Mouse (Mus musculus) thymus, adult 2 months (tissue): Measurements from ENCODE around the gene Mitf. TPM values are rescaled to one million over a fixed set of nuclear protein-coding genes. Genes with fewer than 3 reads are reported as not detected.

Experiments used
- DNase-seq: peaks from one replicate; pipeline ENCODE4 v3.0.0; 2021
- H3K27ac ChIP-seq: fragments of 200-500 bp; 2 replicates; pipeline ENCODE4 v1.5.1; 2012; ENCODE audit warnings: low read length, control low read depth; ENCODE audit not compliant: control insufficient read depth, insufficient read depth
- H3K27me3 ChIP-seq: fragments of 200-500 bp; 2 replicates; pipeline ENCODE4 v1.6.1; 2012; ENCODE audit warnings: mild to moderate bottlenecking, low read length, moderate library complexity, mixed read lengths; ENCODE audit not compliant: control insufficient read depth, insufficient read depth
- H3K36me3 ChIP-seq: fragments of 200-500 bp; 2 replicates; pipeline ENCODE4 v1.6.1; 2012; ENCODE audit warnings: mild to moderate bottlenecking, low read length, moderate library complexity; ENCODE audit not compliant: control insufficient read depth, insufficient read depth
- H3K4me1 ChIP-seq: fragments of 200-500 bp; replicated peaks from 2 replicates; pipeline ENCODE4 v1.6.1; 2012; ENCODE audit warnings: low read length; ENCODE audit not compliant: control insufficient read depth, insufficient read depth
- H3K4me3 ChIP-seq: fragments of 200-500 bp; 2 replicates; pipeline ENCODE4 v1.5.1; 2012; ENCODE audit warnings: mild to moderate bottlenecking, low read length, control low read depth, moderate library complexity; ENCODE audit not compliant: control insufficient read depth, insufficient read depth
- CTCF ChIP-seq: fragments of 200-500 bp; IDR thresholded peaks from 2 replicates; pipeline ENCODE4 v1.5.1; 2012; ENCODE audit warnings: mild to moderate bottlenecking, control low read depth, low read length, moderate library complexity, borderline replicate concordance; ENCODE audit not compliant: control insufficient read depth, poor library complexity, insufficient read depth; ENCODE audit errors: extremely low read depth
- POLR2A ChIP-seq: fragments of 200-500 bp; IDR thresholded peaks from 2 replicates; pipeline ENCODE4 v1.6.1; 2012; ENCODE audit warnings: mild to moderate bottlenecking, low read length, control low read depth, moderate library complexity; ENCODE audit not compliant: control insufficient read depth, poor library complexity, insufficient read depth; ENCODE audit errors: extremely low read depth
- WGBS: fragments of 180-500 bp; shearing (Covaris S2); methylation state at CpG from one replicate; pipeline ENCODE4 v1.1.7; 2018; 5-methylcytosine and 5-hydroxymethylcytosine counted together
- polyA plus RNA-seq: library from polyadenylated mRNA; depleted of rRNA; stranded (reverse); fragments of >200 nt; gene quantifications from 2 replicates; pipeline ENCODE4 v1.2.3, GENCODE M21; 2012

The Mitf gene
- polyA plus RNA-seq, 1 experiment, result 4.4 TPM

GRCm38 (mm10) chr6:97818948-97819347, 12.1 kb downstream of the Mitf start:
- DNase-seq, result no peak
- 92% methylated on average over 5 of the region's 5 CpGs for WGBS
- H3K4me3 ChIP-seq, result no peak overlapping the region
- TF ChIP-seq POLR2A (no peak), CTCF (no peak)
- no peak overlapping the region for H3K27ac ChIP-seq
- no peaks in the 10 kb centered on the region for H3K36me3 ChIP-seq
- no peaks in the 10 kb centered on the region for H3K27me3 ChIP-seq
- no peaks in the 10 kb centered on the region for H3K4me1 ChIP-seq

DNA sequence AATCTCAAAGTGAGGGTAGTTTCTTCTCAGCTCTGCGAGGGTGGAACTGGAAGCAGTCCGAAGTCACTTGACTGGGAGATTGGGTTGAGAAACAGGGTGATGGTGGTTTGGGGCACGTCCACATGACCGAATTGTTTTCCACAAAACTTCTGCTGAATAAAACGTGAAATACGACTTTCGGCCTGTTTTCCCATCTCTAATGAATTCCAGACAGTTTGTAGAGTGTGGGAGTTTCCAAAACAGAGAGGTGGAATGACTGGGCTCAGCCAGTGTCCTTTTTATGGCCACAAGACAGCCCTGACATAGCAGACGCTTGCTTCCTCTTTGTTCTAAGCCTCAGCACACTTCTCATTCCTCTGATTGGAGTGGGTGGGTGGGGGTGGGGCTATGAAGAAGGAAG, 13.7 kb downstream of the Mitf start:
- DNase-seq, result no peak
- Histone ChIP-seq H3K27me3 (no peaks in the 10 kb centered on the region), H3K27ac (no peak overlapping the region), H3K4me1 (no peaks in the 10 kb centered on the region), H3K4me3 (no peak overlapping the region), H3K36me3 (no peaks in the 10 kb centered on the region)
- WGBS, result 81% methylated on average over 8 of the region's 8 CpGs
- TF ChIP-seq POLR2A (no peak), CTCF (no peak)

GRCm38 (mm10) chr6:97821811-97822210, 15.0 kb downstream of the Mitf start:
- Histone ChIP-seq H3K36me3 (no peaks in the 10 kb centered on the region), H3K27me3 (no peaks in the 10 kb centered on the region), H3K4me1 (no peaks in the 10 kb centered on the region), H3K4me3 (no peak overlapping the region), H3K27ac (no peak overlapping the region)
- DNase-seq, result no peak
- 97% methylated on average over 7 of the region's 7 CpGs for WGBS
- TF ChIP-seq POLR2A, result no peak
- no peak for TF ChIP-seq CTCF

- TF ChIP-seq CTCF (no peak), POLR2A (no peak)
- H3K4me3 ChIP-seq, result no peak overlapping the region
- 95% methylated on average over 7 of the region's 7 CpGs for WGBS
Observed at GRCm38 (mm10) chr6:97826642-97827275, 19.9 kb downstream of the Mitf start.

DNA sequence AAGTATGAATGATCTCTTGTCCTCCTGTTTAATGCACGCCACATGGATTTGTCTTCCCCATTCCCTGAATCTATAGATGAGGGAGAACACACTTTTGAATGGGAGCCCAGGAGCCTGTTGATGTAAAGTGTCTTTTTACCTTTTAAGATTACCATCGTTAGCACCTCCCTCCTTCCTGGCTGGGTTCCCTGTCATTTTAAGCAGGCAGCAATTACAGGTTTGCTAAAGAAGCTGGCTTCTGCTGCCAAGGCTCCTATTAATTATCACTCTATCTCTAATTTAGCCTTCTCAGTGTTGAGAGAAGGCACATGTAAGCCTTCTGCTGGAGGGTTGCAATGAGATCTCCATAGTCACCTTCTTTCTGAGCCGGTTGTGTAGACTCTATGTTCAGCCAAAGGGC, 21.2 kb downstream of the Mitf start:
- DNase-seq, result no peak
- 91% methylated on average over 3 of the region's 3 CpGs for WGBS
- Histone ChIP-seq H3K4me1 (no peaks in the 10 kb centered on the region), H3K27me3 (no peaks in the 10 kb centered on the region), H3K36me3 (no peaks in the 10 kb centered on the region), H3K4me3 (no peak overlapping the region), H3K27ac (no peak overlapping the region)
- no peak for TF ChIP-seq CTCF
- TF ChIP-seq POLR2A, result no peak

More at GRCm38 (mm10) chr6:97826642-97827275, 19.9 kb downstream of the Mitf start:
- H3K27ac ChIP-seq, result no peak overlapping the region
- H3K36me3 ChIP-seq, result no peaks in the 10 kb centered on the region
- H3K27me3 ChIP-seq, result no peaks in the 10 kb centered on the region
- DNase-seq, result no peak
- H3K4me1 ChIP-seq, result no peaks in the 10 kb centered on the region

DNA sequence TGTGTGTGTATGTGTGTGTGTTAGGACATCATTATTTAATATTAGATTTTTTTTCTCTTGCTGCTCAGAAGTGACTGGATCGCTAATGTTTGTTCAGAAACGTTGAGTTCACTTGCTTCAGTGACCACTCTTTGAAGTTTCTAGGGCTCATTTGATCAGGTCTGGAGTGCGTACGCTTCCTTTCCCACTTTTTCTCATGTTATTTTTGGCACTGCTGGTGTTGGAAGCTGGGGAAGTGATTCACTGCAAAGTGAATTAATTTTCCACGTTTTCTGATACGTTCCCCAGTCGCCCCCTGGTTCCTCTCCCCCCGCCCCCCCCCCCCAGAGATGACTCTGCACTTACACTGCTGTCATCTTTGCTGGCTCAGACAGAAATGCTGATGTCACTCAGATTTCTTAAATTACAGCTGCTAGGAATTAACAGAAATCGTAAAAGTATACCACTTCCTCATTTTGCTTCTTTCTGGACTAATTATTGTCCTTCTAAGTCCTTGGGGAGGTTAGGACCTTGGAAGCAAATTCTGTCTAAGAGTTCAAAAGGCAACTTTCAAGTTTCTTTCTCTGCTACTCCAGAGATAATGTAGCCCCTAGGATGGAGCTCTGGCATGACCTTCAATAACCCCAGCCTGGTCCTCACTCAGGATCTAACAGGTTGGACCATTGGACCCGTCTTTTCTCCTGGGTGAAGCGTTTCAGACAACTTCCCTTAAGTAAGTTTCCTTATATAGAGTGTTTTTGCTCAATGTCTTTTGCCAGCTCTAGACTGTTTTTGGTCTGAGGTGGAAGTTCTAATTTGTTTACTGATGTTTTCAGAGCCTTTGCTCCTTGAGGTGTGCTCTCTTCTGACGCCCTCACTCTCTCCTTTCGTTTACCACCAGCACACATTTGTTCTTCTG, 22.2 kb downstream of the Mitf start:
- Histone ChIP-seq H3K27ac (no peak overlapping the region), H3K4me3 (no peak overlapping the region), H3K4me1 (no peaks in the 10 kb centered on the region), H3K36me3 (no peaks in the 10 kb centered on the region), H3K27me3 (no peaks in the 10 kb centered on the region)
- no peak for TF ChIP-seq POLR2A
- no peak for TF ChIP-seq CTCF
- 20% methylated on average over 13 of the region's 13 CpGs for WGBS
- DNase-seq, result no peak
